Mouse (Mus musculus): ENCODE data around the gene Cnst. TPM values are rescaled to one million over a fixed set of nuclear protein-coding genes. Genes with fewer than 3 reads are reported as not detected.
"Not testable (repeated sequence)": the region's sequence is repeated elsewhere in the genome, so short reads cannot be mapped to it uniquely, and the experiment has no call there.

Cnst gene
- polyA plus RNA-seq (2016; fragmentation: Nextera tagmentation; extraction: Ambion mirVana): 20.5 and 22.2 TPM in 2 replicates

- H3K36me3 ChIP-seq; H3K27me3 ChIP-seq (replicated peaks); H3K9me3 ChIP-seq (replicated peaks): not testable (repeated sequence)
- peak within 1 kb of the TSS; percentile 87 for H3K4me2 ChIP-seq
- H3K4me3 ChIP-seq: peak within 1 kb of the TSS; percentile 86
- peaks cover 22% of the 10 kb centered on the region for H3K4me1 ChIP-seq (replicated peaks)
- peak within 1 kb of the TSS; percentile 89 for H3K27ac ChIP-seq (ENCODE audit: poor library complexity, severe bottlenecking)
- peak; percentile 99 for ATAC-seq (ENCODE audit: insufficient number of reproducible peaks, low FRiP score)
- peak within 1 kb of the TSS; percentile 85 for H3K9ac ChIP-seq
- under 1% methylated on average over 69 of the region's 69 CpGs for WGBS
Observed at GRCm38 (mm10) chr1:179545768-179546550, at the start of gene Cnst, which contains the start of gene Tfb2m. Gene Cnst (plus strand): TSS chr1:179546370. Gene Tfb2m (minus strand): TSS chr1:179546267.

- no peak for ATAC-seq (ENCODE audit: insufficient number of reproducible peaks, low FRiP score)
- Histone ChIP-seq H3K27me3 (replicated peaks) (no peaks in the 10 kb centered on the region), H3K4me1 (replicated peaks) (peaks cover 4% of the 10 kb centered on the region; the same call in 1 of the 2 replicates), H3K4me3 (no peak overlapping the region), H3K9ac (no peak overlapping the region), H3K36me3 (no peaks in the 10 kb centered on the region), H3K9me3 (replicated peaks) (no peaks in the 10 kb centered on the region), H3K27ac (ENCODE audit: poor library complexity, severe bottlenecking) (no peak overlapping the region), H3K4me2 (no peak overlapping the region)
- 52% methylated on average over 3 of the region's 3 CpGs for WGBS
Observed at GRCm38 (mm10) chr1:179499257-179499656, 46.9 kb upstream of the Cnst start.

GRCm38 (mm10) chr1:179502565-179502964, 43.6 kb upstream of the Cnst start:
- Histone ChIP-seq H3K27ac (ENCODE audit: poor library complexity, severe bottlenecking) (no peak overlapping the region), H3K9me3 (replicated peaks) (no peaks in the 10 kb centered on the region), H3K4me2 (no peak overlapping the region), H3K36me3 (no peaks in the 10 kb centered on the region), H3K27me3 (replicated peaks) (no peaks in the 10 kb centered on the region), H3K9ac (no peak overlapping the region), H3K4me1 (replicated peaks) (peaks cover 4% of the 10 kb centered on the region; the same call in 1 of the 2 replicates), H3K4me3 (no peak overlapping the region)
- ATAC-seq (ENCODE audit: insufficient number of reproducible peaks, low FRiP score): no peak
- 10% methylated on average over 3 of the region's 3 CpGs for WGBS

- no peak overlapping the region for H3K4me3 ChIP-seq
- H3K9me3 ChIP-seq (replicated peaks): no peaks in the 10 kb centered on the region
- no peaks in the 10 kb centered on the region for H3K36me3 ChIP-seq
- H3K27ac ChIP-seq (ENCODE audit: poor library complexity, severe bottlenecking): no peak overlapping the region
- 0 out of 2 replicates have a peak, but pooled peaks have one; percentile 18 for ATAC-seq (ENCODE audit: insufficient number of reproducible peaks, low FRiP score)
- WGBS: 59% methylated on average over 9 of the region's 9 CpGs
- no peaks in the 10 kb centered on the region for H3K27me3 ChIP-seq (replicated peaks)
- H3K4me2 ChIP-seq: no peak overlapping the region
- no peak overlapping the region for H3K9ac ChIP-seq
- H3K4me1 ChIP-seq (replicated peaks): no peaks in the 10 kb centered on the region
Observed at GRCm38 (mm10) chr1:179506530-179507315, 39.4 kb upstream of the Cnst start.

- Histone ChIP-seq H3K9ac (no peak overlapping the region), H3K27me3 (replicated peaks) (no peaks in the 10 kb centered on the region), H3K36me3 (no peaks in the 10 kb centered on the region), H3K4me3 (no peak overlapping the region), H3K4me2 (no peak overlapping the region), H3K9me3 (replicated peaks) (no peaks in the 10 kb centered on the region), H3K27ac (ENCODE audit: poor library complexity, severe bottlenecking) (no peak overlapping the region), H3K4me1 (replicated peaks) (no peaks in the 10 kb centered on the region)
- WGBS: 75% methylated on average over 13 of the region's 13 CpGs
- no peak for ATAC-seq (ENCODE audit: insufficient number of reproducible peaks, low FRiP score)
Observed at GRCm38 (mm10) chr1:179510546-179511340, 35.4 kb upstream of the Cnst start.

- ATAC-seq (ENCODE audit: insufficient number of reproducible peaks, low FRiP score): no peak
- H3K4me3 ChIP-seq: no peak overlapping the region
- WGBS: 75% methylated on average over 7 of the region's 7 CpGs
- H3K4me2 ChIP-seq: no peak overlapping the region
- H3K36me3 ChIP-seq: no peaks in the 10 kb centered on the region
- no peaks in the 10 kb centered on the region for H3K9me3 ChIP-seq (replicated peaks)
- no peak overlapping the region for H3K27ac ChIP-seq (ENCODE audit: poor library complexity, severe bottlenecking)
- peaks cover 8% of the 10 kb centered on the region for H3K4me1 ChIP-seq (replicated peaks)
- H3K27me3 ChIP-seq (replicated peaks): no peaks in the 10 kb centered on the region
- H3K9ac ChIP-seq: no peak overlapping the region
Observed at GRCm38 (mm10) chr1:179511895-179512294, 34.3 kb upstream of the Cnst start.

GRCm38 (mm10) chr1:179516941-179517712, 29.0 kb upstream of the Cnst start:
- peak; percentile 76 for ATAC-seq (ENCODE audit: insufficient number of reproducible peaks, low FRiP score)
- H3K4me2 ChIP-seq: peak overlapping the region; percentile 99
- peak overlapping the region; percentile 60 for H3K27ac ChIP-seq (ENCODE audit: poor library complexity, severe bottlenecking)
- no peaks in the 10 kb centered on the region for H3K9me3 ChIP-seq (replicated peaks)
- H3K36me3 ChIP-seq: no peaks in the 10 kb centered on the region
- no peaks in the 10 kb centered on the region for H3K27me3 ChIP-seq (replicated peaks)
- peak overlapping the region; percentile 83 for H3K4me3 ChIP-seq
- under 1% methylated on average over 21 of the region's 21 CpGs for WGBS
- peaks cover 8% of the 10 kb centered on the region for H3K4me1 ChIP-seq (replicated peaks)
- H3K9ac ChIP-seq: peak overlapping the region; percentile 84

GRCm38 (mm10) chr1:179517713-179518465, 28.3 kb upstream of the Cnst start, which contains the start of gene Smyd3:
Gene Smyd3 (minus strand): TSS chr1:179518041.
- peaks cover 8% of the 10 kb centered on the region for H3K4me1 ChIP-seq (replicated peaks)
- no peaks in the 10 kb centered on the region for H3K9me3 ChIP-seq (replicated peaks)
- peak within 1 kb of the TSS; percentile 83 for H3K4me3 ChIP-seq
- no peaks in the 10 kb centered on the region for H3K27me3 ChIP-seq (replicated peaks)
- ATAC-seq (ENCODE audit: insufficient number of reproducible peaks, low FRiP score): peak; percentile 92
- H3K27ac ChIP-seq (ENCODE audit: poor library complexity, severe bottlenecking): peak within 1 kb of the TSS; percentile 60
- peak within 1 kb of the TSS; percentile 84 for H3K9ac ChIP-seq
- WGBS: 6% methylated on average over 39 of the region's 39 CpGs
- H3K36me3 ChIP-seq: no peaks in the 10 kb centered on the region
- H3K4me2 ChIP-seq: peak within 1 kb of the TSS; percentile 99

- H3K4me1 ChIP-seq (replicated peaks): peaks cover 8% of the 10 kb centered on the region
- 0 out of 2 replicates have a peak, but pooled peaks cover under 1% of the 10 kb centered on the region for H3K9me3 ChIP-seq (replicated peaks)
- no peak overlapping the region for H3K9ac ChIP-seq
- no peaks in the 10 kb centered on the region for H3K36me3 ChIP-seq
- WGBS: 74% methylated on average over 3 of the region's 3 CpGs
- H3K27me3 ChIP-seq (replicated peaks): no peaks in the 10 kb centered on the region
- no peak for ATAC-seq (ENCODE audit: insufficient number of reproducible peaks, low FRiP score)
- H3K27ac ChIP-seq (ENCODE audit: poor library complexity, severe bottlenecking): no peak overlapping the region
- no peak overlapping the region for H3K4me2 ChIP-seq
- H3K4me3 ChIP-seq: no peak overlapping the region
Observed at GRCm38 (mm10) chr1:179519901-179520300, 26.3 kb upstream of the Cnst start.

GRCm38 (mm10) chr1:179539054-179539453, 7.1 kb upstream of the Cnst start:
- Histone ChIP-seq H3K4me2 (no peak overlapping the region), H3K4me1 (replicated peaks) (no peaks in the 10 kb centered on the region), H3K36me3 (peaks cover 43% of the 10 kb centered on the region), H3K4me3 (no peak overlapping the region), H3K27me3 (replicated peaks) (no peaks in the 10 kb centered on the region), H3K9ac (no peak overlapping the region), H3K27ac (ENCODE audit: poor library complexity, severe bottlenecking) (no peak overlapping the region), H3K9me3 (replicated peaks) (no peaks in the 10 kb centered on the region)
- 86% methylated on average over 3 of the region's 3 CpGs for WGBS
- ATAC-seq (ENCODE audit: insufficient number of reproducible peaks, low FRiP score): no peak
